Mouse (Mus musculus) kidney, postnatal 10 days (tissue): ENCODE results near the gene Klhl32.
A peak's percentile ranks its signal among the peaks of the same experiment; 100 is the strongest.
"Not testable (repeated sequence)": the region's sequence is repeated elsewhere in the genome, so short reads cannot be mapped to it uniquely, and the experiment has no call there.

Experiments
- DNase-seq: peaks from one replicate; pipeline ENCODE4 v3.0.0; 2021; ENCODE audit warnings: mixed read lengths

Gene Klhl32

GRCm38 (mm10) chr4:24795180-24795579 lies 55.7 kb downstream of the Klhl32 start:
- no peak for DNase-seq

- no peak for DNase-seq
Observed at GRCm38 (mm10) chr4:24793726-24794345, 57.1 kb downstream of the Klhl32 start.

GRCm38 (mm10) chr4:24792416-24792981 lies 58.4 kb downstream of the Klhl32 start:
- DNase-seq, result no peak

- DNase-seq, result no peak
Observed at GRCm38 (mm10) chr4:24789331-24789730, 61.6 kb downstream of the Klhl32 start.

- no peak for DNase-seq
Observed at GRCm38 (mm10) chr4:24785757-24786532, 65.0 kb downstream of the Klhl32 start.

- no peak for DNase-seq
Observed at GRCm38 (mm10) chr4:24765919-24766318, 85.0 kb downstream of the Klhl32 start.

- no peak for DNase-seq
Observed at GRCm38 (mm10) chr4:24765469-24765868, 85.5 kb downstream of the Klhl32 start.

GRCm38 (mm10) chr4:24764558-24764957 lies 86.4 kb downstream of the Klhl32 start:
- no peak for DNase-seq

GRCm38 (mm10) chr4:24763451-24763850 lies 87.5 kb downstream of the Klhl32 start:
- DNase-seq, result no peak

- DNase-seq, result no peak
Observed at GRCm38 (mm10) chr4:24758954-24759353, 92.0 kb downstream of the Klhl32 start.

- DNase-seq, result no peak
Observed at GRCm38 (mm10) chr4:24752517-24753208, 98.3 kb downstream of the Klhl32 start.

- DNase-seq, result no peak
Observed at GRCm38 (mm10) chr4:24737080-24737479, 113.8 kb downstream of the Klhl32 start.

- DNase-seq, result peak; percentile 74
Observed at GRCm38 (mm10) chr4:24720834-24721233, 130.1 kb downstream of the Klhl32 start.

GRCm38 (mm10) chr4:24715559-24715958 lies 135.4 kb downstream of the Klhl32 start:
- no peak for DNase-seq

- no peak for DNase-seq
Observed at GRCm38 (mm10) chr4:24714367-24714766, 136.6 kb downstream of the Klhl32 start.

GRCm38 (mm10) chr4:24698528-24699117 lies 152.3 kb downstream of the Klhl32 start:
- peak; percentile 25 for DNase-seq

GRCm38 (mm10) chr4:24680080-24680479 lies 170.8 kb downstream of the Klhl32 start:
- DNase-seq, result no peak

- no peak for DNase-seq
Observed at GRCm38 (mm10) chr4:24670007-24670406, 180.9 kb downstream of the Klhl32 start.

GRCm38 (mm10) chr4:24659218-24659617 lies 191.7 kb downstream of the Klhl32 start:
- DNase-seq, result no peak

GRCm38 (mm10) chr4:24644735-24645134 lies 206.2 kb downstream of the Klhl32 start:
- not testable (repeated sequence) for DNase-seq

GRCm38 (mm10) chr4:24642306-24642705 lies 208.6 kb downstream of the Klhl32 start:
- no peak for DNase-seq

- DNase-seq, result no peak
Observed at GRCm38 (mm10) chr4:24631177-24631911, 219.6 kb downstream of the Klhl32 start.
